Mouse (Mus musculus): Measurements from ENCODE around the gene Galk1. TPM values are rescaled to one million over a fixed set of nuclear protein-coding genes. Genes with fewer than 3 reads are reported as not detected.

Gene Galk1
- polyA plus RNA-seq, 1 experiment from 2014 or later, result 166 TPM

- no peak for ATAC-seq (ENCODE audit: low FRiP score, low TSS enrichment)
- peaks cover 97% of the 10 kb centered on the region for H3K36me3 ChIP-seq (ENCODE audit: control insufficient read depth, insufficient read depth, low read length)
- H3K4me1 ChIP-seq (ENCODE audit: control insufficient read depth, insufficient read depth, low read length), result no peaks in the 10 kb centered on the region
- no peak overlapping the region for H3K27ac ChIP-seq (ENCODE audit: low read depth, low read length)
- H3K27me3 ChIP-seq (ENCODE audit: control insufficient read depth, insufficient read depth, low read length), result no peaks in the 10 kb centered on the region
- 95% methylated on average over 9 of the region's 9 CpGs for WGBS
- H3K9me3 ChIP-seq (ENCODE audit: control insufficient read depth, low read length), result no peaks in the 10 kb centered on the region
- no peak overlapping the region for H3K9ac ChIP-seq (ENCODE audit: low read depth, low read length)
- H3K4me3 ChIP-seq (ENCODE audit: low read length), result no peak overlapping the region
- no peak overlapping the region for H3K4me2 ChIP-seq (replicated peaks; ENCODE audit: low read depth, low read length)
Observed at GRCm38 (mm10) chr11:116053510-116054229, 41.2 kb upstream of the Galk1 start.

- Histone ChIP-seq H3K27me3 (ENCODE audit: control insufficient read depth, insufficient read depth, low read length) (no peaks in the 10 kb centered on the region), H3K27ac (ENCODE audit: low read depth, low read length) (no peak overlapping the region), H3K9ac (ENCODE audit: low read depth, low read length) (no peak overlapping the region), H3K4me1 (ENCODE audit: control insufficient read depth, insufficient read depth, low read length) (no peaks in the 10 kb centered on the region), H3K36me3 (ENCODE audit: control insufficient read depth, insufficient read depth, low read length) (peaks cover 94% of the 10 kb centered on the region), H3K4me3 (ENCODE audit: low read length) (no peak overlapping the region; the same call in 1 of the 2 replicates), H3K4me2 (replicated peaks; ENCODE audit: low read depth, low read length) (no peak overlapping the region), H3K9me3 (ENCODE audit: control insufficient read depth, low read length) (no peaks in the 10 kb centered on the region)
- 77% methylated on average over 4 of the region's 4 CpGs for WGBS
- ATAC-seq (ENCODE audit: low FRiP score, low TSS enrichment), result no peak
Observed at GRCm38 (mm10) chr11:116050196-116050595, 37.7 kb upstream of the Galk1 start.

- H3K27ac ChIP-seq (ENCODE audit: low read depth, low read length), result no peak overlapping the region
- no peaks in the 10 kb centered on the region for H3K9me3 ChIP-seq (ENCODE audit: control insufficient read depth, low read length)
- H3K4me3 ChIP-seq (ENCODE audit: low read length), result no peak overlapping the region
- no peak overlapping the region for H3K9ac ChIP-seq (ENCODE audit: low read depth, low read length)
- H3K4me1 ChIP-seq (ENCODE audit: control insufficient read depth, insufficient read depth, low read length), result no peaks in the 10 kb centered on the region
- ATAC-seq (ENCODE audit: low FRiP score, low TSS enrichment), result no peak
- no peaks in the 10 kb centered on the region for H3K27me3 ChIP-seq (ENCODE audit: control insufficient read depth, insufficient read depth, low read length)
- peaks cover 94% of the 10 kb centered on the region for H3K36me3 ChIP-seq (ENCODE audit: control insufficient read depth, insufficient read depth, low read length)
- no peak overlapping the region for H3K4me2 ChIP-seq (replicated peaks; ENCODE audit: low read depth, low read length)
- 76% methylated on average over 2 of the region's 2 CpGs for WGBS
Observed at GRCm38 (mm10) chr11:116049610-116050009, 37.1 kb upstream of the Galk1 start.

- Histone ChIP-seq H3K4me3 (ENCODE audit: low read length) (no peak overlapping the region), H3K27ac (ENCODE audit: low read depth, low read length) (no peak overlapping the region), H3K9ac (ENCODE audit: low read depth, low read length) (no peak overlapping the region), H3K9me3 (ENCODE audit: control insufficient read depth, low read length) (no peaks in the 10 kb centered on the region), H3K36me3 (ENCODE audit: control insufficient read depth, insufficient read depth, low read length) (peaks cover 68% of the 10 kb centered on the region), H3K4me2 (replicated peaks; ENCODE audit: low read depth, low read length) (no peak overlapping the region), H3K27me3 (ENCODE audit: control insufficient read depth, insufficient read depth, low read length) (no peaks in the 10 kb centered on the region), H3K4me1 (ENCODE audit: control insufficient read depth, insufficient read depth, low read length) (no peaks in the 10 kb centered on the region)
- no peak for ATAC-seq (ENCODE audit: low FRiP score, low TSS enrichment)
- WGBS, result 96% methylated on average over 6 of the region's 6 CpGs
Observed at GRCm38 (mm10) chr11:116045173-116045572, 32.7 kb upstream of the Galk1 start.

GRCm38 (mm10) chr11:116043286-116043685 lies 30.8 kb upstream of the Galk1 start:
- no peaks in the 10 kb centered on the region for H3K9me3 ChIP-seq (ENCODE audit: control insufficient read depth, low read length)
- no peak for ATAC-seq (ENCODE audit: low FRiP score, low TSS enrichment)
- 95% methylated on average over 1 of the region's 1 CpGs for WGBS

GRCm38 (mm10) chr11:116042372-116043138 lies 30.0 kb upstream of the Galk1 start:
- WGBS, result 26% methylated on average over 5 of the region's 5 CpGs
- Histone ChIP-seq H3K9ac (ENCODE audit: low read depth, low read length) (no peak overlapping the region), H3K4me3 (ENCODE audit: low read length) (no peak overlapping the region), H3K4me1 (ENCODE audit: control insufficient read depth, insufficient read depth, low read length) (no peaks in the 10 kb centered on the region), H3K27ac (ENCODE audit: low read depth, low read length) (no peak overlapping the region), H3K36me3 (ENCODE audit: control insufficient read depth, insufficient read depth, low read length) (peaks cover 57% of the 10 kb centered on the region), H3K27me3 (ENCODE audit: control insufficient read depth, insufficient read depth, low read length) (no peaks in the 10 kb centered on the region), H3K4me2 (replicated peaks; ENCODE audit: low read depth, low read length) (no peak overlapping the region), H3K9me3 (ENCODE audit: control insufficient read depth, low read length) (no peaks in the 10 kb centered on the region)
- 0 out of 2 replicates have a peak, but pooled peaks have one; percentile 64 for ATAC-seq (ENCODE audit: low FRiP score, low TSS enrichment)

More at GRCm38 (mm10) chr11:116043286-116043685, 30.8 kb upstream of the Galk1 start:
- H3K4me1 ChIP-seq (ENCODE audit: control insufficient read depth, insufficient read depth, low read length), result no peaks in the 10 kb centered on the region
- no peak overlapping the region for H3K9ac ChIP-seq (ENCODE audit: low read depth, low read length)
- no peak overlapping the region for H3K4me2 ChIP-seq (replicated peaks; ENCODE audit: low read depth, low read length)
- H3K4me3 ChIP-seq (ENCODE audit: low read length), result no peak overlapping the region
- H3K36me3 ChIP-seq (ENCODE audit: control insufficient read depth, insufficient read depth, low read length), result peaks cover 62% of the 10 kb centered on the region
- no peak overlapping the region for H3K27ac ChIP-seq (ENCODE audit: low read depth, low read length)
- H3K27me3 ChIP-seq (ENCODE audit: control insufficient read depth, insufficient read depth, low read length), result no peaks in the 10 kb centered on the region

DNA sequence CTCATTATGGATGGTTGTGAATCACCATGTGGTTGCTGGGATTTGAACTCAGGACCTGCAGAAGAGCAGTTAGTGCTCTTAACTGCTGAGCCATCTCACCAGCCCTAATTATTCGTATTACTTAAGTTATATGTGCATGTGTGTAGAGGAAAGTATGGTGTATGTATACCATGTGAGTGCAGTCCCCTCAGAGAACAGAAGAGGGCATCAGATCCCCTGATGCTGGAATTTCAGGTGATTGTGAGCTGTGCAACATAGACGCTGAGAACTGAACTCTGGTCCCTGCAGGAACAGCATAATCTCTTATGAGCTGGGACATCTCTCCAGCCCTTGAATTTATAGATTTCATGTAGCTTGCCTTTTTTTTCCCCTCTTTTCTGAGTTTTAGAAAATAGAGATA lies 29.3 kb upstream of the Galk1 start:
- no peak overlapping the region for H3K27ac ChIP-seq (ENCODE audit: low read depth, low read length)
- no peak for ATAC-seq (ENCODE audit: low FRiP score, low TSS enrichment)
- WGBS, result 100% methylated on average over 2 of the region's 2 CpGs
- no peaks in the 10 kb centered on the region for H3K27me3 ChIP-seq (ENCODE audit: control insufficient read depth, insufficient read depth, low read length)
- no peak overlapping the region for H3K9ac ChIP-seq (ENCODE audit: low read depth, low read length)
- peaks cover 50% of the 10 kb centered on the region for H3K36me3 ChIP-seq (ENCODE audit: control insufficient read depth, insufficient read depth, low read length)
- H3K4me3 ChIP-seq (ENCODE audit: low read length), result no peak overlapping the region
- no peak overlapping the region for H3K4me2 ChIP-seq (replicated peaks; ENCODE audit: low read depth, low read length)
- no peaks in the 10 kb centered on the region for H3K9me3 ChIP-seq (ENCODE audit: control insufficient read depth, low read length)
- H3K4me1 ChIP-seq (ENCODE audit: control insufficient read depth, insufficient read depth, low read length), result no peaks in the 10 kb centered on the region

GRCm38 (mm10) chr11:116040593-116040992 lies 28.1 kb upstream of the Galk1 start:
- Histone ChIP-seq H3K4me3 (ENCODE audit: low read length) (no peak overlapping the region), H3K27me3 (ENCODE audit: control insufficient read depth, insufficient read depth, low read length) (no peaks in the 10 kb centered on the region), H3K4me2 (replicated peaks; ENCODE audit: low read depth, low read length) (no peak overlapping the region), H3K4me1 (ENCODE audit: control insufficient read depth, insufficient read depth, low read length) (no peaks in the 10 kb centered on the region), H3K9ac (ENCODE audit: low read depth, low read length) (no peak overlapping the region), H3K9me3 (ENCODE audit: control insufficient read depth, low read length) (no peaks in the 10 kb centered on the region), H3K27ac (ENCODE audit: low read depth, low read length) (no peak overlapping the region), H3K36me3 (ENCODE audit: control insufficient read depth, insufficient read depth, low read length) (peaks cover 40% of the 10 kb centered on the region)
- WGBS, result 88% methylated on average over 6 of the region's 6 CpGs
- no peak for ATAC-seq (ENCODE audit: low FRiP score, low TSS enrichment)

- H3K9ac ChIP-seq (ENCODE audit: low read depth, low read length), result no peak overlapping the region
- no peak overlapping the region for H3K4me2 ChIP-seq (replicated peaks; ENCODE audit: low read depth, low read length)
- H3K27ac ChIP-seq (ENCODE audit: low read depth, low read length), result no peak overlapping the region
- H3K4me1 ChIP-seq (ENCODE audit: control insufficient read depth, insufficient read depth, low read length), result 0 out of 2 replicates have a peak, but pooled peaks cover under 1% of the 10 kb centered on the region
- no peak for ATAC-seq (ENCODE audit: low FRiP score, low TSS enrichment)
- no peaks in the 10 kb centered on the region for H3K27me3 ChIP-seq (ENCODE audit: control insufficient read depth, insufficient read depth, low read length)
- H3K36me3 ChIP-seq (ENCODE audit: control insufficient read depth, insufficient read depth, low read length), result peaks cover 35% of the 10 kb centered on the region
- no peaks in the 10 kb centered on the region for H3K9me3 ChIP-seq (ENCODE audit: control insufficient read depth, low read length)
- no peak overlapping the region for H3K4me3 ChIP-seq (ENCODE audit: low read length)
- 91% methylated on average over 9 of the region's 9 CpGs for WGBS
Observed at GRCm38 (mm10) chr11:116037826-116038225, 25.3 kb upstream of the Galk1 start.
